Mouse (Mus musculus) stomach, embryonic 14.5 days (tissue): ENCODE data around the gene Zfp865. TPM values are rescaled to one million over a fixed set of nuclear protein-coding genes. Genes with fewer than 3 reads are reported as not detected.
A peak's percentile ranks its signal among the peaks of the same experiment; 100 is the strongest.
"Not testable (repeated sequence)": the region's sequence is repeated elsewhere in the genome, so short reads cannot be mapped to it uniquely, and the experiment has no call there.

Experiments
- ATAC-seq: fragments of 200-750 bp; cut with Nextera tagmentation; 2 replicates; pipeline ENCODE4 v1.8.0; 2017; ENCODE audit warnings: low read depth, moderate TSS enrichment; ENCODE audit not compliant: insufficient number of reproducible peaks, insufficient read depth, low FRiP score
- H3K27ac ChIP-seq: fragments of 300-500 bp; sonication (generic); 2 replicates; pipeline ENCODE4 v1.5.1; 2014; ENCODE audit warnings: mild to moderate bottlenecking, low read length, moderate library complexity, mixed read lengths
- H3K27me3 ChIP-seq: fragments of 300-500 bp; sonication (generic); 2 replicates; pipeline ENCODE4 v1.6.1; 2014; ENCODE audit warnings: low read length, control low read depth, mixed read lengths; ENCODE audit not compliant: control insufficient read depth, insufficient read depth
- H3K36me3 ChIP-seq: fragments of 300-500 bp; sonication (generic); 2 replicates; pipeline ENCODE4 v1.6.1; 2014; ENCODE audit warnings: mild to moderate bottlenecking, control low read depth, low read length, moderate library complexity, mixed read lengths; ENCODE audit not compliant: control insufficient read depth, insufficient read depth
- H3K4me1 ChIP-seq: fragments of 300-500 bp; sonication (generic); 2 replicates; pipeline ENCODE4 v1.6.1; 2014; ENCODE audit warnings: low read length, control low read depth, mixed read lengths; ENCODE audit not compliant: control insufficient read depth, insufficient read depth
- H3K4me2 ChIP-seq: fragments of 300-500 bp; sonication (generic); replicated peaks from 2 replicates; pipeline ENCODE4 v1.6.1; 2014; ENCODE audit warnings: low read depth, low read length, control low read depth
- H3K4me3 ChIP-seq: fragments of 300-500 bp; sonication (generic); 2 replicates; pipeline ENCODE4 v1.5.1; 2014; ENCODE audit warnings: low read depth, low read length, control low read depth
- H3K9ac ChIP-seq: fragments of 300-500 bp; sonication (generic); replicated peaks from 2 replicates; pipeline ENCODE4 v1.6.1; 2014; ENCODE audit warnings: low read depth, mild to moderate bottlenecking, control low read depth, low read length, moderate library complexity, mixed read lengths
- H3K9me3 ChIP-seq: fragments of 300-500 bp; sonication (generic); 2 replicates; pipeline ENCODE4 v1.6.1; 2016; ENCODE audit warnings: low read depth, low read length, control low read depth; ENCODE audit not compliant: control insufficient read depth
- WGBS: fragments of 180-500 bp; shearing (Covaris S2); extraction: QIAGEN DNeasy Blood & Tissue Kit; methylation state at CpG from one replicate; pipeline ENCODE4 v1.1.7; 2014; 5-methylcytosine and 5-hydroxymethylcytosine counted together
- polyA plus RNA-seq: library from polyadenylated mRNA; unstranded; fragments of >200 nt; fragmentation: Nextera tagmentation; extraction: Ambion mirVana; gene quantifications from 2 replicates; pipeline ENCODE4 v1.2.1, GENCODE M21; 2014

Zfp865 gene
- polyA plus RNA-seq, 1 experiment from 2014 or later, result 8.9 TPM

DNA sequence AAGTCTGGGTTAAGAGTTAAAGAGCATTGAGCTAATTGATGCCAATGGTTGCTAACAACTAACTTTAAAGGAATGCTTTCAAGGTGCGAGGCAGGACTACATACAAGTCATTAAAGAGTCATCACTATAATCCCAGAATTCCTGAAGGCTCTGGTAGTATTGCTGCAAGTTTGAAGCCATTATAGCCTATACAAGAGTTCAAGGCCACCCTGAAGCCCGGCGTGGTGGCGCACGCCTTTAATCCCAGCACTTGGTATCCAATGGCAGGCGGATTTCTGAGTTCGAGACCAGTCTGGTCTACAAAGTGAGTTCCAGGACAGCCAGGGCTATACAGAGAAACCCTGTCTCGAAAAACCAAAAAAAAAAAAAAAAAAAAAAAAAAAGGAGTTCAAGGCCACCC is 600 bp upstream of the Zfp865 start:
- not testable (repeated sequence) for H3K4me1 ChIP-seq, ATAC-seq, H3K9me3 ChIP-seq, H3K27me3 ChIP-seq, H3K9ac ChIP-seq
- WGBS, result 28% methylated on average over 8 of the region's 8 CpGs
- peak overlapping the region; percentile 98 for H3K27ac ChIP-seq
- peaks cover 26% of the 10 kb centered on the region for H3K36me3 ChIP-seq
- peak overlapping the region; percentile 47 for H3K4me2 ChIP-seq
- H3K4me3 ChIP-seq, result peak overlapping the region; percentile 85

GRCm38 (mm10) chr7:5020685-5021084 is 509 bp downstream of the Zfp865 start:
- Histone ChIP-seq H3K36me3 (peaks cover 29% of the 10 kb centered on the region), H3K9me3 (no peaks in the 10 kb centered on the region), H3K4me1 (peaks cover 9% of the 10 kb centered on the region; the same call in 1 of the 2 replicates), H3K4me2 (peak overlapping the region; percentile 84), H3K27me3 (no peaks in the 10 kb centered on the region), H3K27ac (peak overlapping the region; percentile 98), H3K9ac (peak overlapping the region; percentile 84), H3K4me3 (peak overlapping the region; percentile 85)
- ATAC-seq, result peak; percentile 11; the same call in 1 of the 2 replicates
- WGBS, result under 1% methylated on average over 15 of the region's 15 CpGs

DNA sequence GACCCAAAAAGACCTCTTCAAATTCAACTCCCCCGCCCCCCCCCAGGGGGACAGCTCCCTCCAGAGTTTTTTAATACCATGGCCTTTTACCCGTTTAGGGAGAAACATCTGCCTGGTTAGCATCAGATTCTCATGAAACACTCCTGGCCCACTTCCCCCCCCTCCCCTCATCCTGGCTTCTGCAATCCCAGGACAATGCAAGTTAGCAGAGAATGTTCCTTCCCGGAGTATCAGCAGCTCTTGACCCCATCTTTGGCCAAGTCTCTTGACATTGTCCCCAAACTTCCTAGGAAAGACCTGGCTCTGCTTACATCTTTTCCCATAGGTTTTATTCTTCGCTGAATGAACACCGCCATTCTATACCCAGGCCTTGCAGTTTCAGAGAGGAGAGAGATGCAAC is 1.0 kb downstream of the Zfp865 start:
- 43% methylated on average over 5 of the region's 5 CpGs for WGBS
- Histone ChIP-seq H3K9me3 (no peaks in the 10 kb centered on the region), H3K27ac (peak overlapping the region; percentile 98), H3K4me3 (peak overlapping the region; percentile 85), H3K4me2 (peak overlapping the region; percentile 84), H3K4me1 (peaks cover 9% of the 10 kb centered on the region; the same call in 1 of the 2 replicates), H3K27me3 (no peaks in the 10 kb centered on the region), H3K36me3 (peaks cover 29% of the 10 kb centered on the region), H3K9ac (peak overlapping the region; percentile 84)
- ATAC-seq, result no peak

DNA sequence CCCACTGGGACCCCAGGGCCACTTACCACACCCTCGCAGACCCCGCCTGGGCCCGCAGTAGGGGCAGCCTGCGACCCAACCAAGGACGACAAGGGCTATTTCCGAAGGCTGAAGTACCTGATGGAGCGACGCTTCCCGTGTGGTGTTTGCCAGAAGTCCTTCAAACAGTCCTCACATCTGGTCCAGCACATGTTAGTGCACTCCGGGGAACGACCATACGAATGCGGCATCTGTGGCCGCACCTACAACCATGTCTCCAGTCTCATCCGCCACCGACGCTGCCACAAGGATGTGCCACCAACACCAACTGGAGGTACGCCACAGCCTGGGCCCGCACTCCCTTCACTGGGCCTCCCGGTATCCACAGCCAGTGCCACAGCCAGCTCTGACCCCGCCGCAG is 9.4 kb downstream of the Zfp865 start:
- Histone ChIP-seq H3K4me1 (no peaks in the 10 kb centered on the region), H3K4me3 (no peak overlapping the region), H3K9me3 (peaks cover 38% of the 10 kb centered on the region), H3K4me2 (no peak overlapping the region), H3K9ac (no peak overlapping the region), H3K27ac (no peak overlapping the region), H3K36me3 (peaks cover 69% of the 10 kb centered on the region), H3K27me3 (no peaks in the 10 kb centered on the region)
- 94% methylated on average over 22 of the region's 22 CpGs for WGBS
- no peak for ATAC-seq

DNA sequence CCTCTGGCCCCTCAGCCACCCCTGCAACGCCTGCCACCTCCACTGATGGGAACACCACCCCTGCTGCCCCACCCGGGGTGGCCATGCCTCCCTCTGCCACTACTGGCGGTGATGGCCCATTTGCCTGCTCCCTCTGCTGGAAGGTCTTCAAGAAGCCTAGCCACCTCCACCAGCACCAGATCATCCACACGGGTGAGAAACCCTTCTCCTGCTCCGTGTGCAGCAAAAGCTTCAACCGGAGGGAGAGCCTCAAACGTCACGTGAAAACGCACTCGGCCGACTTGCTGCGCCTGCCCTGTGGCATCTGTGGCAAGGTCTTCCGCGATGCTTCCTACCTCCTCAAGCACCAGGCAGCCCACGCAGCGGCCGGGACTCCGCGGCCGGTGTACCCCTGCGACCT is 9.8 kb downstream of the Zfp865 start:
- Histone ChIP-seq H3K4me1 (no peaks in the 10 kb centered on the region), H3K36me3 (peaks cover 67% of the 10 kb centered on the region), H3K27ac (no peak overlapping the region), H3K4me2 (no peak overlapping the region), H3K9ac (no peak overlapping the region), H3K27me3 (no peaks in the 10 kb centered on the region), H3K9me3 (peaks cover 38% of the 10 kb centered on the region), H3K4me3 (no peak overlapping the region)
- WGBS, result 91% methylated on average over 21 of the region's 21 CpGs
- ATAC-seq, result no peak

DNA sequence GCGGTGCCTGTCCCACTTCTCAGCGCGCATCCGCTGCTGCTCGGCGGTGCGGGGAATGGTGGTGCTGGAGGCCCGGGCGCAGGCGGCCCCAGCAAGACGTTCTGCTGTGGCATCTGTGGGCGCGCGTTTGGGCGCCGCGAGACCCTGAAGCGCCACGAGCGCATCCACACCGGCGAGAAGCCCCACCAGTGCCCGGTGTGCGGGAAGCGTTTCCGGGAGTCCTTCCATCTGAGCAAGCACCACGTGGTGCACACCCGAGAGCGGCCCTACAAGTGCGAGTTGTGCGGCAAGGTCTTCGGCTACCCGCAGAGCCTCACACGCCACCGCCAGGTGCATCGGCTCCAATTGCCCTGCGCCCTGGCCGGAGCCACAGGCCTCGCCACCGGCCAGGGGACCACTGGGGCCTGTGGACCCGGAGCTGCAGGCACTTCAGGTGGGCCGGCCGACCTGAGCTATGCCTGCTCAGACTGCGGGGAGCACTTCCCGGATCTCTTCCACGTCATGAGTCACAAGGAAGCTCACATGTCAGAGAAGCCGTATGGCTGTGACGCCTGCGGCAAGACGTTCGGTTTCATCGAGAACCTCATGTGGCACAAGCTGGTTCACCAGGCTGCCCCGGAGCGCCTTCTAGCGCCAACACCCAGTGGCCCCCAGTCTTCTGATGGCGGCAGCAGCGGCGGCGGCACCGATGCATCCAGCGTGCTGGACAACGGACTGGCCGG is 10.5 kb downstream of the Zfp865 start:
- no peak overlapping the region for H3K4me3 ChIP-seq
- H3K27ac ChIP-seq, result no peak overlapping the region
- peaks cover 70% of the 10 kb centered on the region for H3K36me3 ChIP-seq
- no peaks in the 10 kb centered on the region for H3K4me1 ChIP-seq
- H3K9me3 ChIP-seq, result peaks cover 38% of the 10 kb centered on the region
- WGBS, result 84% methylated on average over 61 of the region's 63 CpGs
- ATAC-seq, result no peak
- H3K4me2 ChIP-seq, result no peak overlapping the region
- H3K27me3 ChIP-seq, result no peaks in the 10 kb centered on the region
- no peak overlapping the region for H3K9ac ChIP-seq

DNA sequence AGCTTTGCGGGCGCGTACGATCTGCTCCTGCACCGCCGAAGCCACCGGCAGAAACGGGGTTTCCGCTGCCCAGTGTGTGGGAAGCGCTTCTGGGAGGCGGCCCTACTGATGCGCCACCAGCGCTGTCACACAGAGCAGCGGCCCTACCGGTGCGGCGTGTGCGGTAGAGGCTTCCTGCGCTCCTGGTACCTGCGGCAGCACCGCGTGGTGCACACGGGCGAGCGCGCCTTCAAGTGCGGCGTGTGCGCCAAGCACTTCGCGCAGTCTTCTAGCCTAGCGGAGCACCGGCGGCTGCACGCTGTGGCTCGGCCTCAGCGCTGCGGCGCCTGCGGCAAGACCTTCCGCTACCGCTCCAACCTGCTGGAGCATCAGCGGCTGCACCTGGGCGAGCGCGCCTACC is 11.3 kb downstream of the Zfp865 start:
- H3K9ac ChIP-seq, result no peak overlapping the region
- no peak for ATAC-seq
- no peaks in the 10 kb centered on the region for H3K27me3 ChIP-seq
- WGBS, result 83% methylated on average over 46 of the region's 46 CpGs
- H3K4me1 ChIP-seq, result no peaks in the 10 kb centered on the region
- no peak overlapping the region for H3K27ac ChIP-seq
- peaks cover 38% of the 10 kb centered on the region for H3K9me3 ChIP-seq
- peaks cover 75% of the 10 kb centered on the region for H3K36me3 ChIP-seq
- no peak overlapping the region for H3K4me2 ChIP-seq
- H3K4me3 ChIP-seq, result no peak overlapping the region

GRCm38 (mm10) chr7:5033818-5034217 is 13.6 kb downstream of the Zfp865 start, which contains the start of gene 4632433K11Rik:
Gene 4632433K11Rik (plus strand): TSS chr7:5034118.
- 86% methylated on average over 3 of the region's 3 CpGs for WGBS
- peaks cover 65% of the 10 kb centered on the region for H3K36me3 ChIP-seq
- H3K27me3 ChIP-seq, result no peaks in the 10 kb centered on the region
- H3K4me3 ChIP-seq, result no peak within 1 kb of the TSS
- peaks cover 38% of the 10 kb centered on the region for H3K9me3 ChIP-seq
- H3K4me2 ChIP-seq, result no peak within 1 kb of the TSS
- no peak for ATAC-seq
- H3K27ac ChIP-seq, result no peak within 1 kb of the TSS
- H3K4me1 ChIP-seq, result no peaks in the 10 kb centered on the region
- H3K9ac ChIP-seq, result no peak within 1 kb of the TSS

GRCm38 (mm10) chr7:5035628-5036027 is 15.5 kb downstream of the Zfp865 start:
- Histone ChIP-seq H3K27me3 (no peaks in the 10 kb centered on the region), H3K4me1 (no peaks in the 10 kb centered on the region), H3K9me3 (peaks cover 20% of the 10 kb centered on the region), H3K36me3 (peaks cover 47% of the 10 kb centered on the region), H3K4me2 (no peak overlapping the region), H3K27ac (no peak overlapping the region), H3K4me3 (no peak overlapping the region), H3K9ac (no peak overlapping the region)
- no peak for ATAC-seq
- WGBS, result 95% methylated on average over 17 of the region's 17 CpGs
